Mouse (Mus musculus): ENCODE results near the gene Invs.

GRCm38 (mm10) chr4:48268127-48268526 is 11.4 kb upstream of the Invs start:
- no peak for TF ChIP-seq CTCF (IDR thresholded peaks at IDR 0.05; ENCODE audit: low read depth)
- TF ChIP-seq EP300 (optimal IDR thresholded peaks at IDR 0.05), result no peak

All from stomach, postnatal 0 days (tissue).